Mouse (Mus musculus): ENCODE results near the gene Slc37a2. TPM values are rescaled to one million over a fixed set of nuclear protein-coding genes. Genes with fewer than 3 reads are reported as not detected.

Slc37a2 gene
- total and polyA plus RNA-seq, 3 experiments, result 1.1 to 1.4 TPM; not detected in 1

- peaks cover 2 to 13% of the 10 kb centered on the region in 2 experiments for H3K4me1 ChIP-seq (ENCODE audit: control insufficient read depth in 1 of 2, insufficient read depth in 2 of 2, low read length in 2 of 2)
- TF ChIP-seq EP300 (IDR thresholded peaks at IDR 0.05; ENCODE audit: low read depth in 1 of 2, low read length in 2 of 2) (peak; percentile 63 to 72), TCF12 (IDR thresholded peaks at IDR 0.05; ENCODE audit: low read depth, low read length) (0 out of 2 replicates have a peak, but pooled peaks have one; percentile 19), TAL1 (IDR thresholded peaks at IDR 0.05; ENCODE audit: low read length) (peak; percentile 53; the same call in 1 of the 2 replicates), MAFK (IDR thresholded peaks at IDR 0.05; ENCODE audit: borderline replicate concordance, low read depth, low read length) (no peak), CTCF (IDR thresholded peaks at IDR 0.05 in 2 of 3, conservative IDR thresholded peaks at IDR 0.05 in 1 of 3; ENCODE audit: control insufficient read depth in 1 of 3, insufficient read depth in 1 of 3, low read depth in 2 of 3, low read length in 3 of 3, poor library complexity in 1 of 3, severe bottlenecking in 1 of 3) (peak; percentile 67 to 92 (median 89)), POLR2AphosphoS5 (IDR thresholded peaks at IDR 0.05; ENCODE audit: borderline replicate concordance, low read depth, low read length) (no peak), ZC3H11A (IDR thresholded peaks at IDR 0.05; ENCODE audit: low read depth, low read length) (peak; percentile 70), GATA1 (IDR thresholded peaks at IDR 0.05; ENCODE audit: low read depth, low read length) (peak; percentile 70), RAD21 (IDR thresholded peaks at IDR 0.05; ENCODE audit: low read depth, low read length) (peak; percentile 89), SMC3 (IDR thresholded peaks at IDR 0.05; ENCODE audit: low read depth, low read length) (peak; percentile 79)
- H3K9ac ChIP-seq (ENCODE audit: control insufficient read depth, low read depth, low read length, poor library complexity, severe bottlenecking), result no peak overlapping the region
- no peak overlapping the region for H3K4me3 ChIP-seq (ENCODE audit: control insufficient read depth in 1 of 2, insufficient read depth in 1 of 2, low read depth in 2 of 2, low read length in 2 of 2)
- no peaks in the 10 kb centered on the region for H3K79me2 ChIP-seq (ENCODE audit: control insufficient read depth, insufficient read depth, low read length, poor library complexity)
- H3K27me3 ChIP-seq (ENCODE audit: control insufficient read depth in 1 of 2, insufficient read depth in 2 of 2, low read length in 2 of 2), result no peaks in the 10 kb centered on the region
- peak; percentile 86 for DNase-seq (ENCODE audit: low read depth, low spot score)
- H3K36me3 ChIP-seq (ENCODE audit: control insufficient read depth in 1 of 2, insufficient read depth in 2 of 2, low read length in 2 of 2), result peaks cover 0 to 11% of the 10 kb centered on the region in 2 experiments; a peak in 2 of 4 replicates
- 0 out of 2 replicates have a peak overlapping the region, but pooled peaks have one; percentile 16 for H3K27ac ChIP-seq (ENCODE audit: control insufficient read depth, low read depth, low read length)
- H3K9me3 ChIP-seq (replicated peaks; ENCODE audit: insufficient read depth, low read length), result no peaks in the 10 kb centered on the region
These were observed 25.6 kb downstream of the Slc37a2 start for GRCm38 (mm10) chr9:37229880-37230325.

GRCm38 (mm10) chr9:37225581-37225980 lies 30.0 kb downstream of the Slc37a2 start:
- H3K4me3 ChIP-seq (ENCODE audit: control insufficient read depth in 1 of 2, insufficient read depth in 1 of 2, low read depth in 2 of 2, low read length in 2 of 2), result no peak overlapping the region
- H3K4me1 ChIP-seq (ENCODE audit: control insufficient read depth in 1 of 2, insufficient read depth in 2 of 2, low read length in 2 of 2), result peaks cover 6 to 15% of the 10 kb centered on the region in 2 experiments
- no peaks in the 10 kb centered on the region for H3K9me3 ChIP-seq (replicated peaks; ENCODE audit: insufficient read depth, low read length)
- no peak for TF ChIP-seq NELFE (IDR thresholded peaks at IDR 0.05; ENCODE audit: low read depth, low read length)
- no peak for TF ChIP-seq BHLHE40 (IDR thresholded peaks at IDR 0.05; ENCODE audit: borderline replicate concordance, low read depth, low read length)
- TF ChIP-seq MYB (IDR thresholded peaks at IDR 0.05; ENCODE audit: low read depth, low read length), result no peak
- peaks cover 0 to 16% of the 10 kb centered on the region in 2 experiments; a peak in 2 of 4 replicates for H3K36me3 ChIP-seq (ENCODE audit: control insufficient read depth in 1 of 2, insufficient read depth in 2 of 2, low read length in 2 of 2)
- H3K79me2 ChIP-seq (ENCODE audit: control insufficient read depth, insufficient read depth, low read length, poor library complexity), result no peaks in the 10 kb centered on the region
- no peak overlapping the region for H3K9ac ChIP-seq (ENCODE audit: control insufficient read depth, low read depth, low read length, poor library complexity, severe bottlenecking)
- DNase-seq (ENCODE audit: low read depth, low spot score), result no peak
- H3K27ac ChIP-seq (ENCODE audit: control insufficient read depth, low read depth, low read length), result no peak overlapping the region
- no peaks in the 10 kb centered on the region for H3K27me3 ChIP-seq (ENCODE audit: control insufficient read depth in 1 of 2, insufficient read depth in 2 of 2, low read length in 2 of 2)

- no peak overlapping the region for H3K4me3 ChIP-seq (ENCODE audit: control insufficient read depth in 1 of 2, insufficient read depth in 1 of 2, low read depth in 2 of 2, low read length in 2 of 2)
These were observed 34.8 kb downstream of the Slc37a2 start for GRCm38 (mm10) chr9:37220755-37221154.

More at GRCm38 (mm10) chr9:37220755-37221154, 34.8 kb downstream of the Slc37a2 start:
- TF ChIP-seq UBTF (IDR thresholded peaks at IDR 0.05; ENCODE audit: borderline replicate concordance, insufficient read depth, low read depth, low read length), result no peak
- TF ChIP-seq ZMIZ1 (IDR thresholded peaks at IDR 0.05; ENCODE audit: low read depth, low read length), result no peak
- TF ChIP-seq CHD2 (IDR thresholded peaks at IDR 0.05; ENCODE audit: low read length), result no peak
- no peak for TF ChIP-seq POLR2AphosphoS5 (IDR thresholded peaks at IDR 0.05; ENCODE audit: borderline replicate concordance, low read depth, low read length)
- no peak for TF ChIP-seq MAX (IDR thresholded peaks at IDR 0.05; ENCODE audit: low read length)
- no peak for TF ChIP-seq TAL1 (IDR thresholded peaks at IDR 0.05; ENCODE audit: low read length)
- TF ChIP-seq ZKSCAN1 (IDR thresholded peaks at IDR 0.05; ENCODE audit: low read depth, low read length), result no peak
- TF ChIP-seq ZC3H11A (IDR thresholded peaks at IDR 0.05; ENCODE audit: low read depth, low read length), result no peak
- no peak for TF ChIP-seq MYC (IDR thresholded peaks at IDR 0.05; ENCODE audit: low read depth, low read length)
- no peak for TF ChIP-seq EP300 (IDR thresholded peaks at IDR 0.05; ENCODE audit: low read depth in 1 of 2, low read length in 2 of 2)
- TF ChIP-seq BHLHE40 (IDR thresholded peaks at IDR 0.05; ENCODE audit: borderline replicate concordance, low read depth, low read length), result no peak
- TF ChIP-seq GABPA (IDR thresholded peaks at IDR 0.05; ENCODE audit: low read depth, low read length), result no peak
- no peak for TF ChIP-seq MXI1 (IDR thresholded peaks at IDR 0.05; ENCODE audit: low read depth, low read length)
- Histone ChIP-seq H3K4me1 (ENCODE audit: control insufficient read depth in 1 of 2, insufficient read depth in 2 of 2, low read length in 2 of 2) (peaks cover 5 to 7% of the 10 kb centered on the region in 2 experiments; a peak in 3 of 4 replicates), H3K27me3 (ENCODE audit: control insufficient read depth in 1 of 2, insufficient read depth in 2 of 2, low read length in 2 of 2) (no peaks in the 10 kb centered on the region), H3K9me3 (replicated peaks; ENCODE audit: insufficient read depth, low read length) (no peaks in the 10 kb centered on the region), H3K27ac (ENCODE audit: control insufficient read depth, low read depth, low read length) (no peak overlapping the region), H3K9ac (ENCODE audit: control insufficient read depth, low read depth, low read length, poor library complexity, severe bottlenecking) (no peak overlapping the region), H3K36me3 (ENCODE audit: control insufficient read depth in 1 of 2, insufficient read depth in 2 of 2, low read length in 2 of 2) (peaks cover 0 to 6% of the 10 kb centered on the region in 2 experiments; a peak in 2 of 4 replicates), H3K79me2 (ENCODE audit: control insufficient read depth, insufficient read depth, low read length, poor library complexity) (no peaks in the 10 kb centered on the region)
- DNase-seq (ENCODE audit: low read depth, low spot score), result no peak
